Mouse (Mus musculus) Patski (cell line): ENCODE results near the gene Gm21969. TPM values are rescaled to one million over a fixed set of nuclear protein-coding genes. Genes with fewer than 3 reads are reported as not detected.

ENCODE experiments used
- ATAC-seq: fragments of 100-300 bp; one replicate; pipeline ENCODE4 v1.8.0; 2021
- CTCF ChIA-PET: fragments of 350-600 bp; sonication (Branson Sonifier 250); formaldehyde crosslinking; loops from one replicate; lab custom pipeline; 2022; ENCODE audit warnings: inconsistent platforms; lab: Charles Lee
- POLR2A ChIA-PET: fragments of 350-600 bp; sonication (Branson Sonifier 250); formaldehyde crosslinking; loops from one replicate; lab custom pipeline; 2022; ENCODE audit warnings: antibody characterized with exemption, inconsistent platforms; lab: Charles Lee
- DNase-seq: peaks from one replicate; pipeline ENCODE4 v3.0.0-alpha.2; 2011; ENCODE audit warnings: low read depth, low spot score
- H3K27me3 ChIP-seq: fragments of 371-371 bp; one replicate; pipeline ENCODE4 v1.5.1; 2021
- CTCF ChIP-seq: fragments of 100-300 bp; IDR thresholded peaks from one replicate; pipeline ENCODE4 v1.5.1; 2021
- in situ Hi-C: fragments of 300-500 bp; cut with MboI; formaldehyde crosslinking; loops from 3 replicates; pipeline ENCODE4 v1.11.1; 2018; ENCODE audit warnings: low pct_unique_long_range_greater_than_20kb, mixed read lengths
- polyA plus RNA-seq: library from polyadenylated mRNA; unstranded; gene quantifications from one replicate; pipeline ENCODE4 v1.2.3, GENCODE M21; 2021

Gm21969 gene
- polyA plus RNA-seq, 1 experiment from 2014 or later, result not detected

DNA sequence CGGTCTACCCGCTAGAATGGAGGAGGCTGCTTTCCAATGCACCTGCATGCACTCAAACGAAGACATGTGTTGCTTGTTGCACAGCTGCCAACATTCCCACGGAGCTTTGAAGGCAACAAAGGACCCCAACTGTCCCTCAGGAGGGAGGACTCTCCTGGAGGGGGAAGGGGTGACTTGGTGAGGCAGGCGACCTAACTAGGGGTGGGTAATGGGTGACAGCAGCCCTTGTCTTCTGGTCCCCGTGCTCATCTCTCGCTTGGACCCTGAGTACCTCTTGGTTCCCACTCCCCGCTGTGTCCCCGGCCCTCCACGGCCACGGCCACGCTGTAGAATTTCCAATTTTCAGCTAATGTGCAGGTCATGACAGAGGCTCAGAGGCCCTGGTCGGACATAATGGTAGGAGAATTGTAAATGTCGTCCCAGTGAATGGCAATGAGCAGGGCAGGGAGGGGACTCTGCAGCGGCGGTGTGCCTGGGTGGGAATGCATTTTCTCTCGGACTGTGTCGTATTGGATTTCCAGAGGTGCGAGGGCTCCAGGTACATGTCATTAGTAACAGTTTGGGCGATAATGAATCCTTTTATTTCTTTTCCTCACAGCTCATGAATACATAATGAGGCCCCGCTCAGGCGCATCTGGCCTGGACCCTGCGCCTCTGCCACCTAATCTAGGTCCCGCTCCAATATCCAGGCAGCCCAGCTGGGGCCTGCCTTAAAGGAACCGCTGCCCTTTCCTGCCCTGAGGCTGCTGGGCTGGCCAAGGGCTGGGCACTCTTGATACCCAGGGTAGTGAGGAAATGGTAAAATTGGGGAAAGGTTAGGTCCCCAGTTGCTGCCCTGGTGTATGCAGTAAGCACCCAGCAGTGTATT lies 107.7 kb downstream of the Gm21969 start:
- no peak for DNase-seq
- ChIA-PET POLR2A (no interaction called here), CTCF (interaction anchor here (2.0 kb wide), 1 partner anchor 12 kb away, joined by 5 read pairs; no protein-coding TSS in a partner anchor)
- no peak for TF ChIP-seq CTCF
- H3K27me3 ChIP-seq, result no peaks in the 10 kb centered on the region
- in situ Hi-C loops, result no loop called here
- no peak for ATAC-seq

Other genes starting within 250 kb of the Gm21969 start
- gene Iffo2, start 72.6 kb upstream of the Gm21969 start, polyA plus RNA-seq, result 15.5 TPM
- gene Aldh4a1, start 19.7 kb downstream of the Gm21969 start, polyA plus RNA-seq, result 34.4 TPM
- 0.03 TPM for gene Tas1r2, start 50.4 kb downstream of the Gm21969 start, polyA plus RNA-seq
- gene Pax7, start 230.3 kb downstream of the Gm21969 start, polyA plus RNA-seq, result not detected